Mouse (Mus musculus): ENCODE measurements around the gene Amhr2. TPM values are rescaled to one million over a fixed set of nuclear protein-coding genes. Genes with fewer than 3 reads are reported as not detected.

Amhr2 gene
- polyA plus RNA-seq, 1 experiment from 2014 or later: 11.0 TPM

- WGBS: 93% methylated on average over 2 of the region's 2 CpGs
- Histone ChIP-seq H3K9me3 (ENCODE audit: low read length) (no peaks in the 10 kb centered on the region), H3K9ac (replicated peaks; ENCODE audit: low read depth) (no peak overlapping the region)
Measured at GRCm38 (mm10) chr15:102423602-102424240, 21.4 kb upstream of the Amhr2 start.

GRCm38 (mm10) chr15:102424657-102425056, 20.5 kb upstream of the Amhr2 start:
- Histone ChIP-seq H3K4me1 (ENCODE audit: insufficient read depth, low read depth, low read length) (no peaks in the 10 kb centered on the region), H3K9ac (replicated peaks; ENCODE audit: low read depth) (no peak overlapping the region), H3K4me2 (replicated peaks; ENCODE audit: low read depth, low read length) (no peak overlapping the region), H3K4me3 (ENCODE audit: low read depth, low read length) (no peak overlapping the region), H3K27ac (ENCODE audit: low read length) (no peak overlapping the region), H3K27me3 (replicated peaks; ENCODE audit: insufficient read depth, low read length) (no peaks in the 10 kb centered on the region), H3K9me3 (ENCODE audit: low read length) (no peaks in the 10 kb centered on the region), H3K36me3 (ENCODE audit: insufficient read depth, low read length) (no peaks in the 10 kb centered on the region)
- ATAC-seq (no peak), DNase-seq (ENCODE audit: low spot score) (no peak)
- TF ChIP-seq CTCF (IDR thresholded peaks at IDR 0.05) (0 out of 2 replicates have a peak, but pooled peaks have one; percentile 10), EP300 (IDR thresholded peaks at IDR 0.05) (no peak)
- 61% methylated on average over 2 of the region's 2 CpGs for WGBS

More at GRCm38 (mm10) chr15:102423602-102424240, 21.4 kb upstream of the Amhr2 start:
- Histone ChIP-seq H3K4me3 (ENCODE audit: low read depth, low read length) (no peak overlapping the region), H3K27me3 (replicated peaks; ENCODE audit: insufficient read depth, low read length) (no peaks in the 10 kb centered on the region), H3K27ac (ENCODE audit: low read length) (no peak overlapping the region), H3K4me1 (ENCODE audit: insufficient read depth, low read depth, low read length) (no peaks in the 10 kb centered on the region), H3K36me3 (ENCODE audit: insufficient read depth, low read length) (no peaks in the 10 kb centered on the region), H3K4me2 (replicated peaks; ENCODE audit: low read depth, low read length) (no peak overlapping the region)
- TF ChIP-seq CTCF (IDR thresholded peaks at IDR 0.05) (0 out of 2 replicates have a peak, but pooled peaks have one; percentile 6), EP300 (IDR thresholded peaks at IDR 0.05) (no peak)
- no peak for ATAC-seq
- no peak for DNase-seq (ENCODE audit: low spot score)

DNA sequence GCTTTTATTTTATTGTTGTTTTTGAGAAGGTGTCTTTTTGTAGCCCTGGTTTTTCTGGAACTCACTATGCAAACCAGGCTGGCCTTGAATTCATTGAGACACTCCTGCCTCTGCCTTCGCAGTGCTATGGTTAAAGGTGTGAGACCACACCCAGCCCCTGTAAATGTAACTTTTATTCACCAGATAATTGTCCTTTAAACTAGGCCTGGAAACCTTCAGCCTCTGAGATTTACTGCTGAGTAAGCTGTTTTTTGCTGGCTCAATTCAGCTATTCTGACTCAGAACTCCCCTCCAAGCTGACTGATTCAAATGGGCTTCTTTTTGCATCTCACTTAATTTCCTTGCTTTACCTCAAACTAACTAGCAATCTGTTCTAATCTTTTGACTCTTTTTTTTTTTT, 18.2 kb upstream of the Amhr2 start:
- H3K9me3 ChIP-seq (ENCODE audit: low read length): no peaks in the 10 kb centered on the region
- no peak overlapping the region for H3K4me3 ChIP-seq (ENCODE audit: low read depth, low read length)
- no peaks in the 10 kb centered on the region for H3K4me1 ChIP-seq (ENCODE audit: insufficient read depth, low read depth, low read length)
- no peaks in the 10 kb centered on the region for H3K27me3 ChIP-seq (replicated peaks; ENCODE audit: insufficient read depth, low read length)
- WGBS: 100% methylated on average over 1 of the region's 1 CpGs
- DNase-seq (ENCODE audit: low spot score) (no peak), ATAC-seq (no peak)
- TF ChIP-seq EP300 (IDR thresholded peaks at IDR 0.05) (no peak), CTCF (IDR thresholded peaks at IDR 0.05) (no peak)
- no peak overlapping the region for H3K27ac ChIP-seq (ENCODE audit: low read length)
- H3K36me3 ChIP-seq (ENCODE audit: insufficient read depth, low read length): peaks cover 19% of the 10 kb centered on the region
- H3K9ac ChIP-seq (replicated peaks; ENCODE audit: low read depth): no peak overlapping the region
- H3K4me2 ChIP-seq (replicated peaks; ENCODE audit: low read depth, low read length): no peak overlapping the region

- H3K9ac ChIP-seq (replicated peaks; ENCODE audit: low read depth): no peak overlapping the region
- no peak overlapping the region for H3K27ac ChIP-seq (ENCODE audit: low read length)
- no peaks in the 10 kb centered on the region for H3K9me3 ChIP-seq (ENCODE audit: low read length)
- DNase-seq (ENCODE audit: low spot score) (no peak), ATAC-seq (no peak)
- TF ChIP-seq EP300 (IDR thresholded peaks at IDR 0.05): no peak
- no peak for TF ChIP-seq CTCF (IDR thresholded peaks at IDR 0.05)
- H3K27me3 ChIP-seq (replicated peaks; ENCODE audit: insufficient read depth, low read length): no peaks in the 10 kb centered on the region
- no peak overlapping the region for H3K4me2 ChIP-seq (replicated peaks; ENCODE audit: low read depth, low read length)
- no peak overlapping the region for H3K4me3 ChIP-seq (ENCODE audit: low read depth, low read length)
- H3K36me3 ChIP-seq (ENCODE audit: insufficient read depth, low read length): peaks cover 24% of the 10 kb centered on the region
- H3K4me1 ChIP-seq (ENCODE audit: insufficient read depth, low read depth, low read length): no peaks in the 10 kb centered on the region
- WGBS: 58% methylated on average over 1 of the region's 1 CpGs
Measured at GRCm38 (mm10) chr15:102432046-102432445, 13.1 kb upstream of the Amhr2 start.

DNA sequence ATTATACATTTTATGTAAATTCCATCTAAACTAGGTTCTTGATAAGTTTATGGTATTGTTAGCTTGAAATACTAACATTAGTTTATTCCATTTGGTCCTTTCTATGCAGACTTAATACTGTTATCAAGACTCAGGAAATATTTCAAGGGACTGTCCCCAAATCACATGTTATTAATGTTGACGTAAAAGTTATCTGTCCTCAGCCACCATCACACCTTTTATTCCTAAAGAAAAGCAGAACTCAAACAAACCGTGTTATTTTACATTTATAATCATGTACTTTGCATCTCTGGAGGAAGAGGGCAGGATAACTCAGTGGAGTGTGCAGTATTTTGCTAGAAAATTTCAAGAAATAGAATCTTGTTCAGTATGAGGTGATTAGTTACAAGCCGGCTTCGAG, 12.0 kb upstream of the Amhr2 start:
- no peak overlapping the region for H3K4me2 ChIP-seq (replicated peaks; ENCODE audit: low read depth, low read length)
- 92% methylated on average over 4 of the region's 4 CpGs for WGBS
- H3K4me1 ChIP-seq (ENCODE audit: insufficient read depth, low read depth, low read length): no peaks in the 10 kb centered on the region
- no peak overlapping the region for H3K27ac ChIP-seq (ENCODE audit: low read length)
- H3K4me3 ChIP-seq (ENCODE audit: low read depth, low read length): no peak overlapping the region
- peaks cover 24% of the 10 kb centered on the region for H3K36me3 ChIP-seq (ENCODE audit: insufficient read depth, low read length)
- TF ChIP-seq EP300 (IDR thresholded peaks at IDR 0.05) (no peak), CTCF (IDR thresholded peaks at IDR 0.05) (no peak)
- ATAC-seq: no peak
- DNase-seq (ENCODE audit: low spot score): no peak
- no peaks in the 10 kb centered on the region for H3K27me3 ChIP-seq (replicated peaks; ENCODE audit: insufficient read depth, low read length)
- H3K9me3 ChIP-seq (ENCODE audit: low read length): no peaks in the 10 kb centered on the region
- H3K9ac ChIP-seq (replicated peaks; ENCODE audit: low read depth): no peak overlapping the region

DNA sequence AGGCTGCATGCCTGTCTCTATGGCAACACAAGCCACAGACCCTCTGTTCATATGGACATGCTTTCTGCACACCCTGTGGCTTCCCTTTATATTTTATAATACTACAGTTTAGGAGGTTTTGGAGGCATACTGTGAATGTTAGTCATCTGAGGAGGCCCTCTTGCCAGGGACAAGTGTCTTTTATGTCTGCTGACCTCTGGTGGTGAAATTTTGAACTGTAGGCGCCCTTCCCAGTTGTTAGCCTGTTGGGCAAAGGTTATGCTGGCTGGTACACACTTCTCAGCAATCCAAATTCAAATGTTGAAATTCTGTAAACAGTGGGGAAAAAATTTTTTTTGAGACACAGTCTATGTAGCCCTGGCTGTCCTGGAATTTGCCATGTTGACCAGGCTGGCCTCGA, 2.7 kb upstream of the Amhr2 start:
- H3K4me2 ChIP-seq (replicated peaks; ENCODE audit: low read depth, low read length): no peak overlapping the region
- 50% methylated on average over 2 of the region's 2 CpGs for WGBS
- H3K9ac ChIP-seq (replicated peaks; ENCODE audit: low read depth): no peak overlapping the region
- no peak overlapping the region for H3K27ac ChIP-seq (ENCODE audit: low read length)
- peak; percentile 63 for ATAC-seq
- peak; percentile 81 for DNase-seq (ENCODE audit: low spot score)
- H3K27me3 ChIP-seq (replicated peaks; ENCODE audit: insufficient read depth, low read length): no peaks in the 10 kb centered on the region
- H3K4me3 ChIP-seq (ENCODE audit: low read depth, low read length): no peak overlapping the region
- H3K9me3 ChIP-seq (ENCODE audit: low read length): no peaks in the 10 kb centered on the region
- TF ChIP-seq CTCF (IDR thresholded peaks at IDR 0.05): peak; percentile 82
- TF ChIP-seq EP300 (IDR thresholded peaks at IDR 0.05): no peak
- no peaks in the 10 kb centered on the region for H3K4me1 ChIP-seq (ENCODE audit: insufficient read depth, low read depth, low read length)
- no peaks in the 10 kb centered on the region for H3K36me3 ChIP-seq (ENCODE audit: insufficient read depth, low read length)

Data from lung, postnatal 0 days (tissue).